9 mouse cellular contexts compared by ENCODE assay signal in genomic region chr2:93284625-93285024, GRCm38 (mm10). TPM values are rescaled to one million over a fixed set of nuclear protein-coding genes. Genes with fewer than 3 reads are reported as not detected.
A peak's percentile ranks its signal among the peaks of the same experiment; 100 is the strongest.
DNase-seq lines count a peak whose midpoint lies in the region; ATAC-seq and TF ChIP-seq lines count a peak whose summit lies in the region.
"Had no signal": no experiment of that assay in that cellular context is flagged by ENCODE, and none has a peak within 500 bp of the region (broad histone marks: within the 10 kb centered on the region; RNA-seq: fewer than 3 reads in every experiment).

No protein-coding gene starts in this region.

- DNase-seq in heart, adult 2 months, result no peak
- DNase-seq in neural tube, embryonic 11.5 days (ENCODE audit: low spot score), result no peak
- DNase-seq in neural tube, embryonic 10.5 days (ENCODE audit: extremely low spot score, low spot score), result no peak
- DNase-seq in cerebellum, adult 9-10 months, result no peak
- DNase-seq in yolk sac, embryonic 10.5 days (ENCODE audit: low spot score), result no peak
- no peak for DNase-seq in layer of hippocampus, adult 9-11 months
- DNase-seq: left cerebral cortex, postnatal 4 days had no signal

- H3K4me2 ChIP-seq in heart, embryonic 11.5 days, result no peak overlapping the region
- no peak overlapping the region for H3K4me2 ChIP-seq in neural tube, embryonic 11.5 days (ENCODE audit: low read depth)
- no peak overlapping the region for H3K4me2 ChIP-seq in limb, embryonic 12.5 days

- ATAC-seq in heart, embryonic 11.5 days (replicated peaks; ENCODE audit: insufficient number of reproducible peaks, low FRiP score, low TSS enrichment), result no peak
- ATAC-seq in neural tube, embryonic 11.5 days (ENCODE audit: insufficient read depth, low FRiP score, low TSS enrichment), result no peak
- no peak for ATAC-seq in limb, embryonic 12.5 days (ENCODE audit: insufficient number of reproducible peaks, insufficient read depth, low FRiP score, low TSS enrichment, low read depth)

- 53% methylated on average over 2 of the region's 2 CpGs for WGBS in heart, embryonic 11.5 days (ENCODE audit: insufficient replicate concordance)
- WGBS in heart, adult 2 months, result 73% methylated on average over 2 of the region's 2 CpGs
- 43% methylated on average over 2 of the region's 2 CpGs for WGBS in neural tube, embryonic 11.5 days
- 61% methylated on average over 2 of the region's 2 CpGs for WGBS in limb, embryonic 12.5 days

- no peak for TF ChIP-seq POLR2A in heart, adult 2 months (IDR thresholded peaks at IDR 0.05; ENCODE audit: insufficient read depth, low read depth, low read length)

- no peaks in the 10 kb centered on the region for H3K79me2 ChIP-seq in heart, adult 2 months (replicated peaks; ENCODE audit: control insufficient read depth, insufficient read depth, low read length)

- intact Hi-C loops in heart, adult 2 months (cut with DNase I), result no loop called here

- no peaks in the 10 kb centered on the region for H3K36me3 ChIP-seq in heart, embryonic 11.5 days (ENCODE audit: control insufficient read depth, insufficient read depth, low read length)
- no peaks in the 10 kb centered on the region for H3K36me3 ChIP-seq in heart, adult 2 months (ENCODE audit: control insufficient read depth, insufficient read depth, low read length)
- H3K36me3 ChIP-seq in neural tube, embryonic 11.5 days (ENCODE audit: control insufficient read depth, insufficient read depth, low read length), result no peaks in the 10 kb centered on the region
- no peaks in the 10 kb centered on the region for H3K36me3 ChIP-seq in limb, embryonic 12.5 days

- no peak overlapping the region for H3K9ac ChIP-seq in heart, embryonic 11.5 days (ENCODE audit: low read depth, low read length)
- H3K9ac ChIP-seq in heart, adult 2 months (ENCODE audit: low read depth, low read length), result no peak overlapping the region
- H3K9ac ChIP-seq in neural tube, embryonic 11.5 days (ENCODE audit: low read length), result no peak overlapping the region
- no peak overlapping the region for H3K9ac ChIP-seq in limb, embryonic 12.5 days (replicated peaks)

- peaks cover 76% of the 10 kb centered on the region for H3K4me1 ChIP-seq in heart, embryonic 11.5 days (ENCODE audit: control insufficient read depth, insufficient read depth, low read length)
- peaks cover 5% of the 10 kb centered on the region for H3K4me1 ChIP-seq in heart, adult 2 months (ENCODE audit: control insufficient read depth, insufficient read depth, low read length)
- peaks cover 83% of the 10 kb centered on the region for H3K4me1 ChIP-seq in neural tube, embryonic 11.5 days (ENCODE audit: control insufficient read depth, insufficient read depth, low read length)
- H3K4me1 ChIP-seq in limb, embryonic 12.5 days (replicated peaks), result peaks cover 70% of the 10 kb centered on the region

- H3K27me3 ChIP-seq in heart, embryonic 11.5 days (ENCODE audit: control insufficient read depth, insufficient read depth, low read length), result no peaks in the 10 kb centered on the region
- no peaks in the 10 kb centered on the region for H3K27me3 ChIP-seq in heart, adult 2 months (ENCODE audit: control insufficient read depth, insufficient read depth, low read length)
- H3K27me3 ChIP-seq in neural tube, embryonic 11.5 days (ENCODE audit: control insufficient read depth, insufficient read depth, low read length), result no peaks in the 10 kb centered on the region
- no peaks in the 10 kb centered on the region for H3K27me3 ChIP-seq in limb, embryonic 12.5 days

- TF ChIP-seq CTCF in heart, adult 2 months (IDR thresholded peaks at IDR 0.05), result no peak

- H3K27ac ChIP-seq in heart, embryonic 11.5 days (ENCODE audit: low read depth, low read length), result peak overlapping the region; percentile 73
- no peak overlapping the region for H3K27ac ChIP-seq in heart, adult 2 months
- H3K27ac ChIP-seq in neural tube, embryonic 11.5 days (ENCODE audit: low read depth, low read length), result peak overlapping the region; percentile 79; the same call in 1 of the 2 replicates
- 0 out of 2 replicates have a peak overlapping the region, but pooled peaks have one; percentile 12 for H3K27ac ChIP-seq in limb, embryonic 12.5 days

- TF ChIP-seq EP300 in heart, adult 2 months (IDR thresholded peaks at IDR 0.05; ENCODE audit: insufficient read depth, low read depth, low read length), result no peak

- H3K4me3 ChIP-seq in heart, embryonic 11.5 days (ENCODE audit: low read depth, low read length), result no peak overlapping the region
- no peak overlapping the region for H3K4me3 ChIP-seq in heart, adult 2 months
- H3K4me3 ChIP-seq in neural tube, embryonic 11.5 days (ENCODE audit: low read depth, low read length), result no peak overlapping the region
- no peak overlapping the region for H3K4me3 ChIP-seq in limb, embryonic 12.5 days (replicated peaks)

- no peaks in the 10 kb centered on the region for H3K9me3 ChIP-seq in heart, embryonic 11.5 days (replicated peaks; ENCODE audit: control insufficient read depth, low read length)
- H3K9me3 ChIP-seq in neural tube, embryonic 11.5 days (ENCODE audit: control insufficient read depth, low read length), result no peaks in the 10 kb centered on the region
- no peaks in the 10 kb centered on the region for H3K9me3 ChIP-seq in limb, embryonic 12.5 days

RNA-seq across cellular contexts. Expression of gene Tspan18, which starts 49.7 kb away (rescaled TPM):
- 75.5 and 84.5 TPM in 2 replicates for polyA plus RNA-seq in heart, embryonic 11.5 days (2014; fragmentation: Nextera tagmentation; extraction: Ambion mirVana)
- 10 to 100 TPM in 1 of 2 experiments, 1 to 10 TPM in 1; 9.4 to 16.0 TPM for total RNA-seq in heart, adult 2 months (2021)
- polyA plus RNA-seq in heart, adult 2 months (2012; rRNA removed), result 21.3 and 23.8 TPM in 2 replicates
- polyA plus RNA-seq in neural tube, embryonic 11.5 days (2014; fragmentation: Nextera tagmentation; extraction: Ambion mirVana), result 71.9 and 72.3 TPM in 2 replicates
- polyA plus RNA-seq in limb, embryonic 12.5 days (2016; fragmentation: Nextera tagmentation; extraction: Ambion mirVana), result 16.4 and 16.9 TPM in 2 replicates
